Mouse (Mus musculus): ENCODE measurements around the gene Tagln2.
A peak's percentile ranks its signal among the peaks of the same experiment; 100 is the strongest.

The Tagln2 gene

DNA sequence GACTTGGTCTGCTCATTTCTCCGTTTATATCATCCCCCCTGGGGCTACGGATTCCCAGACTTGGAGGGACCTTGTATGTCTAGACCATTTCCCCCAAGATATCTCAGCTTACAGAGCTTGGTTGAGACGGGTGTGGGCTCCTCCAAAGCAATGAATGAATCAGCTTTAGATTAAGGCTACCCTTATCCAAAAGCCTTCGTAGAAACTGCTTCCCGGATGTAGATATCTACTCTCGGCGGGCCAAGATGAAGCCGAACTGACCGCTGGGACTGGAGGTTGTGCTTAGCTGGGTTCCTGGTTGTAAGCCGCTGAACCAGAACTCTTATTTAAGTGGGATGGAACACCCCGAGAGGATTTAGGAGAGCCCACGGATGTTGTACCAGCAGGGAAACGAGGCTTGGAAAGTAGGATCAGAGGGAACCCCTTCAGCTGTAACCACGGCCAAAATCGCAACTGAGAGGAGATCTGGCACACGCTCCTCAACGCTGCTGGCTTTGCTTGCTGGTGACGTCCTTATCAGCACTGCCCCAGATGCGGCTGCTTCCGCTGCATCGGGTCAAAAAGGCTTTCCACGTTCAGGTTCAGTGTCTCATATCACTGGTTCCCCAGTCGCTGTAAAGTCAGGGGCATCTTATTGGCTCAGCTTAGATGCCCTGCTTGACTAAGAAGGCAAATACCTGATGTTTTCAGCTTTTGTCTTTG, 26.7 kb downstream of the Tagln2 start:
- no peak for DNase-seq (ENCODE audit: low read depth, low spot score)

DNA sequence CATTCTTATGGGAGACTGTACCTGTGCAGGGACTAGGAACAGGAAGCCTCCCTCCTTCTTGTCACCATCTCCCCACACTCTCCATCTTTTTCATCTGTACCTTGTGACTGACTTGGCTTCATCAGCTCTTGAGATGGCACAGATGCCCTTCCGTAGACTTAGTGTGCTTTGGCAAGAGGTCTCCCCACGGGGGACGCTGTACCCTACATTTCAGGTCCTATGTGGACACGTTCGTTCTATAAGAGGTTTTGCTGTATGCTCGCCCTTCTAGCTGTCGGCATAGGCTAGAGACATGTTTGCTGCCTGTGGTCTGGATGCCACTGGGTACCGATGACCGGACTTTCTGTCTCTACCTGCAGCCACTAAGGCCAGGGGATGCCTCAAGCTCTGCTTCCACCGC, 27.6 kb downstream of the Tagln2 start:
- no peak for DNase-seq (ENCODE audit: low read depth, low spot score)

DNA sequence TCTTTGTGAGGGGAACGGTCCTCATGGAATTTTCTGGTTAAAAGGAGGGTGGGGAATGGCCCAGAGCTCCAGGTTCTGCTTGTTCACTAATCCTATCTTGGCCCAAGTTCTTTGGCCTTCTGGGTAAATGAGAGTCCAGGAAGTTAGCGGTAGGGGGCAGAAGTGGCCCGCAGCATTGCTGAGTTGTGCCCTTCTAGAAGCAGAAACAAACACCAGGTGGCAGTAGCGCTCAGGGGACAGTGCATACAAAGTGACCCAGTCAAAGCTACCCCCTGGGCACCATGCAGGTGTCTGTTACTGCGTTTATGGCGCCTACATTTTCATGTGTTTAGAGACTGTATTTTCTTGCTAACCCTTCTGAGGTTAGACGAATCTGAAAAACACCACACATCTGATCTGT, 28.9 kb downstream of the Tagln2 start:
- peak; percentile 80 for DNase-seq (ENCODE audit: low read depth, low spot score)

DNA sequence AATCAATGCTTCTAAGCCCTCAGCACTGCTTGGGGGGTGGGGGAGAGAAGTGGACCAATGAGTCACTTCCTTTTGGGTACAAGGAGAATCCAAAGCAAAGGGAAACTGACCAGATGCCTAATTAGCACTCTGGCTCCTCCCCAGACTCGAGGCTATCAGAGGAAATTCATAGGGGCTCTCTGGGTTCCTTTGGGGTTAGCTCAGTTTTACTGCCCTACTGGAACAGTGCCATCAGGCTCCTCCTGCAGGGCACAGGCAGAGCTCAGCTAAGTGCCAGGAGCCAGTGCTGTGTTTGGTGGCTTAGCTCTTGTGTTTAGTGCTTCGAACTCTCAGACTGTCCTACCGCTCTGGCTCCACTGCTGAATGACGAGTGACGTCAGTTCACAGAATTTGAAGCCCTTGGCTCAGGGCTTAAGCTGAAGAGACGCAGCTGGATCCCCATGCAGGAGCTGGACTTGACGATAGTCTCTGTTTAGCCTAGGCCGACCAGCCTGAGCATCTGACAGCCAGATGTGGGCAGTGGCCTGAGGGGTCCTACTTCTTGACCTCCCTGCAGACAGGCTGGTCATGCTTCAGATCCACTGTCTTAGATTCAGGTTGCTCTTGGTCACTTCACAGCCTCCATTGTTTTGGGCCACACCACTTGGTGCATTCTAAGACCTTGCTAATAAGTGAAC, 30.8 kb downstream of the Tagln2 start:
- no peak for DNase-seq (ENCODE audit: low read depth, low spot score)

DNA sequence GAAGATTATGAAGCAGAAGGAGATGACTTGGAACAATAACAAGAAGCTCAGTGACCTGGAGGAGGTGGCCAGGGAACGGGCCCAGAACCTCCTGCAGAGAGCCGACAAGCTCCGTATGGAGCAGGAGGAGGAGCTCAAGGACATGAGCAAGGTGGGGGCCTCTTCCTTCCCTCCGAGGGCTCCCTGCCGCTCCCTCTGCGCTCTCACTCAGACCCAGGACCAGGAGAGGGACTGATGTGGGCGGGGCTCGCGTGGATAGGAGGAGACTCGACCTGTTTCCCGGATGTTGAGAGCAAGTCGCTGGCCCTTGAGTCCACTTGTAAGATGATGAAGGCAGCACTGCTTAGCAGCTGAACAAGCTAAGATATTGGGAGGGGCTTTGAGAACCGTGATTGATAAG, 32.7 kb downstream of the Tagln2 start:
- no peak for DNase-seq (ENCODE audit: low read depth, low spot score)

DNA sequence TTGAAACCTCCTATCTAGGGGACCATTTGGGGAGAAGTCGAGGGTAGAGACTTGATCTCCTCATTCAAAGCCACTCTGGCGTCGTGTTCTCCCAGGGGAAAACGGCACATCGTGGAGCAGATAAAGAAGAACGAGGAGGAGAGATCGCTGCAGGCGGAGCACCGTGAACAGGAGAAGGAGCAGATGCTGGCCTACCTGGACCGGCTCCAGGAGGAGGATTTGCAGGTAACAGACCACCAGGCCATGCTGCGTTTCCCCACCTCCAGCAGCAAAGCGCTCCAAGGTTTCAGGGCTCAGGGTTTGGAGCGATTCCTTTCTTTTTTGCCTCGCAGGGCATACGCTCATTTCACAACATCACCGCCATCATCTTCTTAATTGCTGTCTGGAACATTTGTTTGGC, 35.3 kb downstream of the Tagln2 start:
- DNase-seq (ENCODE audit: low read depth, low spot score): no peak

DNA sequence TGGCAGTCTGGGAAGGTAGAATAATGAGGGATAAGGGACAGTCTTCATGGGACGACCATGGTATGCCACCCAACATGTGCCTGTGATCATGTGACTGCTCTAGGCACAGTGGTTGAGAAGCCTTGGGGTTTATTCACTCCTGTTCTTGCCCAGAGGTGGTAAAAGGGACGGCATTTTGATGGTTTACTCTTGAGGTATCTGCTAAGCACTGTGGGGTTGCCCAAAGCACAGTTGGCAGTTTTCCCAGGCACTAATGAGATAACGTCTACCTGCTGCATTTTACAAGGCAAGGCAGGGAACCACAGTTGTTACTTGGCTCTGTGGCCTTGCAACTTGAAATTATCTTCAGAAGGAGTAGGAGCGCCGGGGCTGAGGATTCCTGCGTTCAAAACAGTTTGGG, 40.0 kb downstream of the Tagln2 start:
- no peak for DNase-seq (ENCODE audit: low read depth, low spot score)

DNA sequence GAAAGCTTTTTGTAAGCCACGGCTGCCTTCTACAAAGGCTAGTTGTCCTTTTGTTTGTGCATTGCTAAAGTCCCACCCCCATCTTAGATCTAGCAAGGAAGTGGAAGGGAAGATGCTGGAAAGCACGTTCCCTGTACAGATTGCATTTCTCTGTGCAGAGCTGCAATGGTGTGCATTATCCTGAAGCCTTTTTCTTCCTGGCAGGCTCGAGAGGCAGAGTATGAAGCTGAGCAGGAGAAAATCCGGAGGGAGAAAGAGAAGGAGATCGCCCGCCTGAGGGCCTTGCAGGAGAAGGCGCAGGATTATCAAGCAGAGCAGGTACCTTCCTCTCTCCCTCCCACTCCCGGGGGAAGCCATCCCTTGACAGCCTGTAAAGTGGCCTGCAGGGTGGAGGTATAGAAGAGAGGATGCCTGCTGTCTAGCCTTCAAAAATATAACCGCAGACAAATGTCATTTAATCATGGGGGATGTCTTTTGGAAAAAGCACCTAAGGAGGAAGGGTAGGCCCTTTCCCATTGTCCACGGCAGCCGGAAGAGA, 40.5 kb downstream of the Tagln2 start:
- DNase-seq (ENCODE audit: low read depth, low spot score): no peak

DNA sequence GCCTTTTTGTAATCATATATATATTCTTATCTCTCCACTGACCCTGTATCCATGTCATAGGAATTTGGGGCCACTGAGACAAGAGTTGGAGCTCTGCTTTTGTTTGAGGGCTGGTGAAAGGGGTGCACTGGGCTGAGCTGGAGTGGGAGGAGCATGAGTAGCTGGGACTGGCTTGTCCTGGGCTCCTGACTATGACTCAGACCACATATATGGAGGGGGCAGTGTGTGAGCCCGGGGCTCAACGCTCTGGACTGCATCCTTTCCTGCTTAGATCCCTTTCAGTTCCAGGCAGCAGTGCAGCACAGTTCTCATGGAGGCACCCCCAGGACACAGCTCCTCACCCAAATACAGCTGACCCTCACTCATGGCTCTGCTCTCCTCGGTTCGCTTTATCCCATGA, 46.2 kb downstream of the Tagln2 start:
- no peak for DNase-seq (ENCODE audit: low read depth, low spot score)

DNA sequence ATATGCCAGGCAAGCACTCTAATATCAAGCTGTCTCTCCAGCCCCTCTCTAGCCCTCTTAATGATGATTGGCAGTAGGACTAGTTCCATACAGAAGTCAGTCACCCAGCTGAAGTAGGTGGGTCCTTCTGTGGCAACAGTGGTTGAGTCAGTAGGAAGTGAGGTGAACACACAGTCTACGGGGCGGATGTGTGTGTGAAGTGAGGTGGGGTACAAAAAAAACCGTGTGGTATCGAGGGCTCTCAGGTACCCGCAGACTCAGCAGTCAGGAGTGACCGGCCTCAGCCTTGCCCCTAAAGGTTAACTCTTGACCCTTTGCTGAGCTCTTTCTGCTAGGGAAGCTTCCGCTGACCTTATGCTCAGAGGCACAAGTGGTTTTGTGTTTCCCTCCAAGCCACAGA, 48.7 kb downstream of the Tagln2 start:
- DNase-seq (ENCODE audit: low read depth, low spot score): no peak

DNA sequence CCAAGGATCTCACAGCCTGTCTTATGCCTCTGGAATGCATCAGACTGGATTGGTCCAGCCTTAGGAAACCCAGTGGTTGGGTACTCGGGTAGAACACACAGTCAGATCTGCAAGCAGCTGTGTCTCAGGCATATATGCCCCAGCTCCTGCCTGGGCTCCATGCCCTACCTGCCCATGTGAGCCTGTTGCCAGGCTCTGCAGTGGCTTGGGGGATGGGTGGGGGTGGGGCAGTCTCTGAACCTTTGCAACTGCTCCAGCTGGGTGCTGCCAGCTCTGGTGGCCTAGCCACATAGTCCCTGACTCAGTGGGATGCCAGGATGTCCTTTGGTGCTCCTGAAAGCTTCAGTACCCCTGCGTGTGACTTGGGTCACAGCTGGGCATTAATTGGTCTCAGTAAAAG, 49.5 kb downstream of the Tagln2 start:
- no peak for DNase-seq (ENCODE audit: low read depth, low spot score)

DNA sequence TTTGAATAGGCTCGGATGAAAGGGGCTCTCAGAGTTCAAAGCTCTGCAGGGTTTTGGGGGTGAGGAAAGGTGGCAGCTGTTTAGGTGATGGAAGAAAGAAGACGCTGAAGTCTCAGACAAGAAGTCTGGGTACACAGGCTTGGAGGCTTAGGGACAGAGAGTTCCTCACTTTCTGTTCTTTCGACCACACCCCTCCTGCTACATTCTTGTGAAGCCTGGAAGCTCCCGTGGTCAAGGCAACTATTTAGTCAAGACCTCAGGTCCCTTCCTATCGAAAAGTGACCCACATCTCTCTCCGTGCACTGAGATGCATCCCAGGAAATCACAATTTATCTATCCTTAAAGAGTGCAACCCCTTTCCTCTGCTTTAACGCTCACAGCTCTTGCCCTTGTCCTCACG, 49.9 kb downstream of the Tagln2 start:
- DNase-seq (ENCODE audit: low read depth, low spot score): no peak

DNA sequence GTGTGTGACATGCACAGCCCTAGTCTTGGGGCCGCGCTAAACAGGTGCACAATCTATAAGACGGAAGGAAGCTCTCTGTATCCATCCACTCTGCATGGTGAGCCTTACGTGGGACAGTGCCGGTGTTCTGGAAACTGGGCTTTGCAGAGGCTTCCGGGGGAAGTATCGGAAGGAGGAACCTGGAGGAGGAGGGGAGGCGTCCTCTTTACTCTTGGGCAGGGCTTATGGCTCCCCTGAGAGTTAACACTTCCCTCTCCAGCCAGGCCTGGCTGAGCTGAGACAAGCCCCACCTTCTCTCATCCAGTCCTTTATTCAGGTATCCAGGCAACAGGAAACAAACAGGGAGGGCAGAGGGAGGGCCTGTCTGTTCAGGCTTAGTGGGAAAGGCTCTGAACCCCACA, 50.7 kb downstream of the Tagln2 start:
- no peak for DNase-seq (ENCODE audit: low read depth, low spot score)

DNA sequence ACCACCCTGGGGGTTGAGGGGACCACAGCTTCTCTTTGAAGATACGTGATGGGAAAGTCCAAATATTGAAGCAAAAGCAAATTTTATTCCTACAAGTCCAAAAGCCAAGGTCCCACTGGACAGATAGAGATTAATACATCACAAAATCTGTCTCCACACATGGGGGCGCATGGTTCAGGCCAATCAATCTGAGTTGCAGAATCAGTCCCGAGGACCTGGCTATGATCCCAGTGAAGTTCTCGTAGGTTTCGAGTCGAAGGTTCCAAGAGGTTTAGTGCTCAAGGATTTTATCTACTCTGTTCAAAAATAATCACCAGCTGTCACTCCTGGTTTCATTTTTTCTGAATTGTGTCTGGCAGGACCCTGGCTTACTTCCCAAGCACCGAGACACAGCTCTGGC, 51.2 kb downstream of the Tagln2 start:
- no peak for DNase-seq (ENCODE audit: low read depth, low spot score)

DNA sequence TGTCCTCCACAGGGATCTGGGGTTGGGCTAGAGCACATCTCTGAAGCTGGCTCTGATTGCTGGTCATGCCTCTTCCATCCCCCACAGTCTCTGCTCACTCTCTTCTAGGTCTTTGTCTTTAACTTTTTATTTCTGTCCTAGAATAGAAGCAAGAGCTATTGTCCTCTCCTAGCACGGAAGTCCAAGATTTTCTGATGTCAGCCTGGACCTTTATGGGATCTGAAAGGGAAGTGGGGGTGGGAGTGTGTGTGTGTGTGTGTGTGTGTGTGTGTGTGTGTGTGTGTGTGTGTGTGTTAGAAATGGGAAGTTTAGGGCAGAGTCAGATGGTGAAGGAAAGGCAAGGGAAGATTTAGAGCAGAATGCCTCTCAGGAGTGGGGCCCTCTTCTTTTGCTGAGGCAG, 52.8 kb downstream of the Tagln2 start:
- DNase-seq (ENCODE audit: low read depth, low spot score): no peak

DNA sequence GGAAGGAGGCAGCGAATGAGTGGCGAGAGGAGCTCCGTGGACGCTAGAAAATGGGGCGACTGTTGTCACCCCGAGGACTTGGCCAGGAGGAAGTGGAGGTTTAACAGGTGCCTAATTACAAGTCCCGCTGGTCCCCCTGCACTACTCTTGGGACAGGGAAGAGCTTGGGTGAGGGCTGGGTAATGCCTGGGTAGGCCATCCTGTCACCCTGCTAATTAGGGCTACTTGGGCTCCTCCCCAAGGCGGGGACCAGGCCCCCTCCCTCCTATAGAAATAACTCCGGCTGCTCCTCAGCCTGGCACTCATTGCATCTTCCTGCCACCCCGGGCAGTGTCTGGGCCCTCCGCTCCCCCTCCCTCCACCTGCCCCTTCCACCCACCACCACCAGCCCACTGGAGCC, 55.8 kb downstream of the Tagln2 start, which contains the start of gene Vsig8:
Gene Vsig8 (plus strand): TSS at position 301 of the 400 bp plus-strand sequence.
- no peak for DNase-seq (ENCODE audit: low read depth, low spot score)
